Mouse (Mus musculus): ENCODE data around the gene Tmem41b.
"Not testable (repeated sequence)": the region's sequence is repeated elsewhere in the genome, so short reads cannot be mapped to it uniquely, and the experiment has no call there.

The Tmem41b gene

DNA sequence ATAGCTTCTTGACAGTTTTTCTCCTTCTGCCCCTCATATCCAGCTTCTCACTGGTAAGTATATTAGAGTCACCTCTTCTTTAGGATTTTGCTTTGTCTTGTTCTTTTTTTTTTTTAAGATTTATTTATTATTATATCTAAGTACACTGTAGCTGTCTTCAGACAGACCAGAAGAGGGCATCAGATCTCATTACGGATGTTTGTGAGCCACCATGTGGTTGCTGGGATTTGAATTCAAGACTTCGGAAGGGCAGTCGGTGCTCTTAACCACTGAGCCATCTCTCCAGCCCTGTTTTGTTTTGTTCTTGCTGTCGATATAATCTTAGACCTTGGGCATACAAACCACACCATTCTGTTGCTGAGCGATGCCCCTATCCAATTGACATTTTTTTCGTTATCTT lies at the start of gene Tmem41b:
Gene Tmem41b, minus strand, starts transcription at position 155 of the 400 bp plus-strand sequence.
- DNase-seq (ENCODE audit: low spot score in 2 of 2) = not testable (repeated sequence)

DNA sequence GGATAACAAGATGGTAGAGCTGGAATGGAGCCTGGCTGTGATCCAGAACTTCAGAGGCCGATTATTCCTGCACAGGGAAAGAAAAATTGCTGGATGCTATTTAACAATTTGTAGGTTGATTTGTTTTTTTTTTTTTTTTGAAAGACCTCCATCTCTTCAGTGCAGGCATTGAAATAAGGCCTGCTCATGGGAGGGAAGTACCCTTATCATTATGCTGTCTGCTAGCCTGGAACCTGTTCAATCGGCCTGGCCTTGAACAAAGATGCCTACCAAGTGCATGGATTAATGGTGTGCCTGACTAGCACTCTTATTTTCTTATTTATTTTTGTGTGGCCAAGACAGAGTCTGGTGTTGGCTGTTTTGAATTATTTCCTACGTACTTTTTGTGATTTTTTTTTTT lies 43.6 kb upstream of the Tmem41b start:
- DNase-seq (ENCODE audit: low spot score in 2 of 2) = no peak

DNA sequence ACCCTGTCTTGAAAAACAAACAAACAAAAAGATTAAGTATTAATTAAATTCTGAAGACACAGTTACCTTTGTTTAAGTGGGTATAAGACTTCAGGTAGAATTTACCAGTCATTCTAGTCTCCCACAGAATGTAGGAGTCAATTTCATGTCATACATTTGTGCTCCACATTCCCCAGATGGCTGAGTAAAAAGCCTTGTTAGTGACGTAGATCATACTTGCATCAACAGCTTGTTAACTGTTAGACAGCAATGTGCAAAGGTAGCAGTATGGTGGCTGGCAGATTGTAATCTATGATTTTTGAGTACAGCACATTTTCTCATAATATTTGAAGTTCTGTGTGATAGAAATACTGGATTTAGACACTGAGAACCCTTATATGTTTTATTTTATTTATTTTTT lies 42.1 kb upstream of the Tmem41b start:
- no peak for DNase-seq (ENCODE audit: low spot score in 2 of 2)

DNA sequence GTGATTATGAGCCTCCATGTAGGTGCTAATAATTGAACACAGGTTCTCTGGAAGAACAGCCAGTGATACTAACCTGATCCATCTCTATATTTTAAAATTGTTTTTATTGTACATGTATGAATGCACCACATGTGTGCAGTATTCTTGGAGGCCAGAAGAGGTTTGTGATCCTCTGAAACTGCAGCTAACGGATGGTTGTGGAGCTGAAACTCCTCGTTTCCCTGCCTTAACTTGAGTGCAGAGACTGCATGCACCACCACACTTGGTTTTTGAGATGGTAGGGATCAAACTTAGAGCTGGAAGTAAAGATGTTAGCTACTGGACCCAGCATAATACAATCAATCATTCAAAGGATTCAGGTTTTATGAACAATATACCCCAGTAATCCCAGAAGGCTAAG lies 39.9 kb upstream of the Tmem41b start:
- no peak for DNase-seq (ENCODE audit: low spot score in 2 of 2)

DNA sequence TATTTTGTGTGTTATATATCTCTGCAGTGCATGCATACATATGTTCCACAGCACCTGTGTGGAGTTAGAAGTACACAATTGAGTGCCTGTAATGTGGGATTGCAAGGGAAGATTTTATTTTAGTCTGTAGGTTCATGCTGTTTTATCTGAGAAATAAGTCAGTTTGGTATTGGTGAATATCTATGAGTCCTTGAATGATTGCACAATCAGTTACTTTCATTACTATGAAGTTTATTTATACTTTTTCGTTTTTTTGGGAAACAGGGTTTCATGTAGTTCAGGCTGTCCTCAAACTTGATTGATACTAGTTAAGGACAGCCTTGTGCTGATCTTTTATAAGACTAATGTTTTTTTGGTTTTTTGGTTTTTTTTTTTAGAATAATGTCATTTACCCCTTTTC lies 36.8 kb upstream of the Tmem41b start:
- no peak for DNase-seq (ENCODE audit: low spot score in 2 of 2)

DNA sequence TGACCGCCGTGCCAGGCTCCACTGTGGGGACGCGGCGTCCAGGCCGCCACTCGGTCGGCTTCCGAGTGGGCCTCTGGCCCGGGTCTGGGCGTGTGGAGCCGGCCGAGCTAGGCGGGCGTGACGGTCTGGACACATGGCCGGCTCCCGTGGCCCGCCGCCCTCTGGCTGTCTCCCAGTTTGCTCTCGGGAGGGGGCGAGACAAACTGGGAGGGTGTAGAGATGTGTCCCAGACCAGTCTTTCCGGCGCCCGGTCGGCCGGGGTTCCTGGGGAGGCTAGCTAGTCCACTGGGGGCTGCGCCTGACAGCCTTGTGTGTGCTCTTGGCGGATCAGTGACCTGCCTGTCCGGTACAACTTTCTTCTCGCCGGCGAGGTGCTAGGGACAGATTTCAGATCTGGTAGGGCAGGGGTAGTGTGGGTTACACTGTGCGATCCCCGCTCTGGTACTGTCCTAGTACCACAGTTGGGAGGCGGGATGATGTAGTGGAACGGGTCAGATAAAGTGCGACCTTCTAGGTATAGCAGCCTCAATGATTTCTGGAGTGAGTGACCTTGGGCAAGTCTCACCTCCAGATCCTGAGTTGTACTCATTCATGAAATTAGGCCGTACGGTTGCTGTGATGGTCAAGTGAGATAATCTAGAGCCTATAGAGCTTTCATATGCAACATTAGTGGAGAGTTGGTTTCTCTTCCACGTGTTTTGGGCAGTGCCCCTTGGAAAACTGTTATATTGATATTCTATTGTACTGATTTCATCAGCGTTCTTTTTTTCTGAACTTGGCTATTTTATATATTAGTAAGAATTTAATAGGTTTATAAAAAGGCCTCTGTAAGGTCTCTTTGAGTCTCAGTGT lies 32.1 kb upstream of the Tmem41b start:
- DNase-seq (ENCODE audit: low spot score in 2 of 2) = peak; percentile 24 to 30

DNA sequence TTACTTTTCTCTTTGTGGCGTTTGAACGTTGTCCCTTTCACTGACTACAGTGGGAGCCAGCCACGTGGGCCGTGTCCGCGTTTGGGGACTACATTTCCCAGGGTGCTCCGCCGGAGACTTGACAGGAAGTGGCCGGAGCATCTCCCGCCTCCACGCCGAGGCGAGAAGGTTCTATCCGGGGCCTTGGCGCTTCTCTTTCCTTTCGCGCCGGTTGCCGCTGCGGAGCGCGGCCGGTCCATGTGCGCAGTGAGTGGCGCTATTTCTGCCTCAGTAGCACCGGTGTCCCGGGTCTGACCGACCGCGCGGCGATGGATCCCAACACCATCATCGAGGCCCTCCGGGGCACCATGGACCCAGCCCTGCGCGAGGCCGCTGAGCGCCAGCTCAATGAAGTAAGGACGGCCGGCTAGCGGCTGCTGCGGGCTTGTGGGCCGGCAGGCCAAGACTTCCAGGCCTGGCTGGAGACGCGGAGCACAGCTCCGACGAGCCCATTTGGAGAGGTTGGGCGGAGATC lies 31.4 kb upstream of the Tmem41b start, which contains the start of gene Ipo7:
Gene Ipo7, plus strand, starts transcription at position 158 of the 514 bp plus-strand sequence.
- peak; percentile 93 for DNase-seq (ENCODE audit: low spot score in 2 of 2)

DNA sequence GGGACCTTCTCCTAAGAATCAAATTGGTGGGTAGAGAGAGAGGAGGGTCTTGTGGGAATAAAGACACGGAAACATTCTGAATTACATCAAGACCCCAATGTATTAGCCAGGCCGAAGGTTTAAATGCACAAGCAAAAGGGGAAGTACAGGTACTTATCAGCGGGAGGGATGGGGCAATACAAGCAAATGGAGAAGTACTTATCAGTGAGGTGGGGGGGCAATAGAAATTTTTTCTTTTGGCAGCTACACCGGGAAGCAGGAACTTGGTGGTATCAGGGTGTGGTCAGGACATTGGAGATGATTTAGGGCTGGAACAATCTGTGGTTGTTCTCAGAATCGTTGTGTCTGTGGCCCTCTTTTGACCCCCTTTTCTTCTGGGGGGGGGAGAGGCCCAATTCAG lies 27.5 kb upstream of the Tmem41b start:
- DNase-seq (ENCODE audit: low spot score in 2 of 2) = no peak

DNA sequence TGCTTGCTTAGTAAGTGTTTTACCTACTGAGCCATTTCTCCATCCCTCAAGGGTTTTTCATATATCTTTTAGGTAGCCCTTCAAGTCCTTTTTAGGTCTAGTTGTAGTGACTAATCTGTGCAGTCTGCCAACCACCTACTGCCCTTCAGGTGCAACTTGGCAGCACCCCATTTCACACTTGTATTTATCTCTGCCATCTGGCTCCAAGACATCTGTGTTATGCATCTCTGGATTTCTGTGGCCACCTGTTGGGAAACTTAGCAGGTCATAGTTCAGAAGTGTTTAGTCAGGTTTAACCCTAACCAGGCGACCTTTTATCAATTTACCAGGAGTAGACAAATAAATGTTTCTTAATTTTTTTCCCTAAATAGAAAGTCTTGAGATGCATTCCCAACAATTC lies 24.7 kb upstream of the Tmem41b start:
- no peak for DNase-seq (ENCODE audit: low spot score in 2 of 2)

DNA sequence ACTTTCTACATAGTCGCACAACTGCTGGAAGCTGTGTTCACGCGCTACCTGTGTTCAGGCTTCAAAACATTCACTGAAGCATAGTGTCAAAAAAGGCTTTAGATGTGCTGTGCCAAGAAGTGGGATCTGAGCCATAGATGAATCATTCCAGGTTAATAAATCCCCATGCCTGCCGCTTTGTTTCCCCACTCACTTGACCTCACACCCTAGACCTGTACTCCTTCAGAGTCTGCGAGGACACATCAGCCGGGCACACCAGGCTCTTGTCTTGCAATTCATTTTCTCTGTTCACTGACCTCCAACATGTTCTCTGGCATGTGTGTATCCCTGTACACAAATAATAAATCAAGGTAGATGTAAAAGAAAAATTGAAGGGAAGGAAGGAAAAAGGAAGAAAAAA lies 22.4 kb upstream of the Tmem41b start:
- DNase-seq (ENCODE audit: low spot score in 2 of 2) = no peak

DNA sequence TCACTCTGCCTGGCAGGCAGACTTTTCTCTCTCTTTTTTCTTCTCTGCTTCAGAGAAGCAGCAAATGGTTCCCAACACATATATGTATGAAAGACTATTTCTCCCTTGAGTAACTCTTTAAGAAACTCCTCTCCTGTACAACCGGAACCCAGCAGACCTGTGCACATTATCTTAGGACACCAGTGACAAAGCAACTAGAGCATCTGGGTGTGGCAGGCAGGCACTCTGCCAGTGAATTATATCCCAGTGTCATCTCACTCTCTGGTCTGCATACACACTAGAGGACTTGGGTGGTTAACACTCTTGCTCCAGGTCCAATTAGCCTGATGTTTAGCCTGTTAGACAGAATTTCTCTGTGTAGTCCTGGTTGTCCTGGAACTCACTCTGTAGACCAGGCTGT lies 21.8 kb upstream of the Tmem41b start:
- DNase-seq (ENCODE audit: low spot score in 2 of 2) = no peak

DNA sequence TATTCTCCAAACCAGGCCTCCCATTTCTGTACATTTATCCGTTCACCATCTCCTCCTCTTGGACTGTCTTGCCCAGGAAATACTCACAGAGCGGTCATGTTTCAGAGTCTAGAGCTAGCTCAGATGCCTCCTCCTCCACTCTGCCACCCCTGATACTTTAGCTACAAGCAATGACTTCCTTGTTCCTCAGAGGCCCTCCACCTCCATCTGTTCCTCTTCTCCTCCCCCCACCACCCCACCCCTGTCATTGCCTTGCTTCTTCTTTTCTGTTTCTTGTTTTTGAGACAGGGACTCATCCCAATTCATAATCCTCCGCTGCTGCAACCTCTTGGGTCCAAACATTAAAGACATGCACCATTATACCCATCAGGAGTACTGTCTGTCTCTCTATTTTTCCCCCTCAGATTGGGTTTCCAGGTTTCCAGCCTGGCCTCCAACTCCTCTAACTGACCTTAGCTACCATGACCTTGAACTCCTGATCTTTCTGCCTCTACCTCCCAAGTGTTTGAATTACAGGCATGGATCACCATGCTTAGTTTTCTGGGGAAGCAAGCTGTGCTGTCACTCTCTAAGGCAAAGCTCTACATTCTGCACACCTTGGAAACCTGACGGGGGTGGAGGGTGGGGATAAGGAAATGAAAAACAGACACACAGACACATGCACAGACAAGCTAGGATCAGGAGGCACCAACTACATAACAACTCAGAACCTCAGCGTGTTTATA lies 19.9 kb upstream of the Tmem41b start:
- DNase-seq (ENCODE audit: low spot score in 2 of 2) = no peak

DNA sequence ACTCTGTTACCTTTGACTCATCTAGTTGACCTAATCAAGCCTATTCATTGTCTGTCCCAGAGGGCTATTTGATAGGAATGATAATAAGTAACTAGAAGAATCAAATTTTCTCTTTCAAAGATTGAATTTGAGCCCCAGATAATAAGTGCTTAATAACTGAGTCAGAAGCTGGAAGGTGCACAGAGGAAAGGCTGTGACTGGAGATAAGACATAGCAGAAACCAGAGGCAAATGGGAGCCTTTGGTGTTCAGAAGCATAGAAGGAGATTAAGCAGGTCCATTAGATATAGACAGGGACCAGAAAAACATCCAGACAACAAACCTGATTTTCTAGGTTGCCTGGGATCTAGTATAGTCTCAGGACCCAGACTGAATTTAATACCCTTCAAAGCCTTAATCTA lies 19.2 kb upstream of the Tmem41b start:
- DNase-seq (ENCODE audit: low spot score in 2 of 2) = no peak

DNA sequence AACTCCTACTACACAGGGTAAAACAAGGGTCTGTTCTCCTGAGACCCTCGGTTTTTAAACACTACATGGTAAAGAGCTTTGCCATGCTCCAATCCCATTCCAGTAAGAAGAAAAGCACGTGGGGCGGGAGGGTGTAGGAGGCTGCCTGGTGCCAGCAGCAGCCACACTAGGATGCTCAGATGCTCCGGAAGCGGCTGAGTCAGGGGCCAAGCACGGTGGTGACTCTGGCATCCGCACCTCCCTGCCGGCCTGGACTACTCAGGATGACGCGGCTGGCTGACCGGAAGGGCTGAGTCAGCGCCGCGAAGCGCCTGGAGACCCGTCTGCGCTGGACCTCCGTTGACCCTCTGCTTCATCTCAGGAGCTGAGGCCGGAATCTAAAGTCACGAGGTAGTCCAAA lies 16.2 kb upstream of the Tmem41b start:
- DNase-seq (ENCODE audit: low spot score in 2 of 2) = peak; percentile 7 to 10

DNA sequence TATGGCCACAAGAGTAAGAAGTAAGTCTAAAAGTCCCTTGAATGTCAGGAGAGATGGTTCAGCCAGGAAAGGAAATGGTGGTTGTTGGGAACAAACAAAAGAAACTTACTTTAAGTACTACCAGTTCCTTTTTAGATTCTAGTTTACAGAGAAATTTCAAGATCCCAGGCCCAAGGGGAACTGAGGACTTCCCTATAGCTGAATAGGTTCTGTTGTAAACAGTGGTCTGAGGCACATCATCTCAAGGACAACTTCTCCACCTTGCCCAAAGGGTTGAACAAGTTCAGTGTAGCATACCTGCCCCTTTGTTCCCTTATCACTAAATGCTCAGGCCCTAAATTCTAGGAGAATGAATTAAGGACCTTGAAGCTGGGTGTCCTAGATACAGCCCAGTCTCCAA lies 15.4 kb upstream of the Tmem41b start:
- DNase-seq (ENCODE audit: low spot score in 2 of 2) = no peak

DNA sequence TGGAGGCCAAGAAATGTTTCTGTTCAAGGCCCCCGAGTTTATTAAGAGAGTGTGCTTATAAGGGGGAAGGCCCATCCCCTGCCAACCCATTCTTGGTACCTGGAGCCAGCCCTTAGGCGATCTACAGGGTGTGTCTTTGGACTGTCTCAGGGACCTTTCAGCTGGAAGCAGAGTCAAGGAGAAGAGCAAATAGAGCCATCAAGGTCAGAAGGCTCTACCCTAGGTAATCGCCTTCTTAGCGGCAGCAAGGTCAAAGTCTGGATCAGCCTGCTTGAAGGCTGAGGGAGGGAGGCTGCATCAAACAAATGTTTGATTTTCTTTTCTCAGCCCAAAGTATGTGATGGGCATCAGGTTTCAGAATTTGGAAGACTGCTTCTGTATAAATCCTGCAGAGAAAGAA lies 11.7 kb upstream of the Tmem41b start:
- no peak for DNase-seq (ENCODE audit: low spot score in 2 of 2)

DNA sequence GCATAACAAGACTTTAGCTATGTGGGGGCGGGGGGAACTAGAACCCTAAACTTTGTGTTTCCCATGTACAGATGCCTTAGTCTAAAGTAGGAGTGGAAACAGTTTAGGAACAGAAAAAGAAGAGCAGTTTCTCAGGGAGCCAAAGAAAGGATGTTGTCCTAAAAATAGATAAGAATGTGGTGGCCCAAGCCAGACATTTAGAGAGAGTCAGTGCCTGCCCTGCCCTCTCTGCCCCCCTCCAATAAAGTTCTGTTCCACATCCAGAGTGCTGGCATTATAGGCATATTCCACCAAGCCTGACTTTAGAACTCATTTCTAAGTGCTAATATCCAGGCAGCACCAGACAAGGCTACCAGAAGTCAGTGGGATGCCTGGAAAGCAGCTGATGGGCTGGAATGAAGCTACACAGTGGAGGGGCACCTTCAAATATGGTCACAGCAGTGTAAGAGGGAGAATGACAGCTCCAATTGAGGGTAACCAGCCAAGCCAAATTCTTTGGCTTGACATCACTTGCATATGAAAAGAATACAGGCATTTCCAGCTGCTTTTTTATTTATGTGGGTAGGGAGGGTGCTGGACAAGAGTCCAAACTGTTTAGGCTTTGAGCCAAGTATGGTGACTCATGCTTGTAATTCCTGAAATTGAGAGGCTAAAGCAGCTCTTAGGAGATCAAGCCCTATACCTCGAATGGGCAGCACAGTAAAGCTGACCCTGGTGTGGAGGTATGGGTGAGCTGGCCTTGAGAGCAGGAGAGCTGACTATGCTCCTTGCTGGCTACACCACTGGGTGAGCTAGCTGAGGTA lies 6.6 kb upstream of the Tmem41b start:
- no peak for DNase-seq (ENCODE audit: low spot score in 2 of 2)

DNA sequence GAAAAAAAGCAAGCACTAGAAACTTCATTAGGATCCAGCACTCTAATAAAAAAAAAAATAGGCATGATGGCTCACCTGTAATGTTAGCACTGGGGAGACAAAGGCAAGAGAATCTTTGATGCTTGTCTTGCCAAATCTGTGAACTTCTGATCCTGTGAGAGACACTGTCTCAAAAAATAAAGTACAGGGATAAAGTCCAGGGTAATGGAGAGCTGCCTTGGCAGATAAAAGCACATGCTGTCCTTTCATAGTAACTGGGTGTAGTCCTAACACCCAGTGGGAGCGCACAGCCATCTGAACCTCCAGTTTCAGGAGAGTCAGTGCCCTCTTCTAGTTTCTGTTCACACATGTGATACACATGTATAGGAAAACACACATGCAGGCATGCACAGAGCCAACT lies 4.6 kb upstream of the Tmem41b start:
- no peak for DNase-seq (ENCODE audit: low spot score in 2 of 2)

DNA sequence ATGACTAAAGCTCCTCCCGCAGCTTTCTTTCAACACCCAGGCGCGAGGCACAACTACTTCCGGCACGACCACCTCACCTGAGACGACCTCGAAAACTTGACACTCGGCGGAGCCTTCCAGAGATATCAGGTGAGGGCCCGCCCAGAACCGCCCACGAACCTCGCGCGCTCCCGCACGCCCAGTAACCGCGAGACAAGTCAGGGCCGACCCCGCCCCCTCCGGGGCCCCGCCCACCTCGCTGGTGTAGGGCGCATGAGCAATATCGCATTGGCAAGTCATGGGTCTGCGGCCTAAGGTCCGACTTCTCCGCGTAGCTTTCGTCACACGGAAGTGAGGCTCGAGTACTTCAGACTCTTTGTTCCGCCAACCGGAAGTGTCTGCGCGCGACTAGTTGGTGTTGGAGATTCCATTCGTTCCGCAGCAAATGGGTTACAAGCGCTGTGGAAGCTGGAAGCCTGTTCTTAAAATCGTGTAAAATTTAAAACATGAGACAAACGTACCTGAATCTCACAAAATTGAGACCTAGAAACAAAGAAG lies 528 bp downstream of the Tmem41b start:
- DNase-seq (ENCODE audit: low spot score in 2 of 2) = peak; percentile 98 to 99

DNA sequence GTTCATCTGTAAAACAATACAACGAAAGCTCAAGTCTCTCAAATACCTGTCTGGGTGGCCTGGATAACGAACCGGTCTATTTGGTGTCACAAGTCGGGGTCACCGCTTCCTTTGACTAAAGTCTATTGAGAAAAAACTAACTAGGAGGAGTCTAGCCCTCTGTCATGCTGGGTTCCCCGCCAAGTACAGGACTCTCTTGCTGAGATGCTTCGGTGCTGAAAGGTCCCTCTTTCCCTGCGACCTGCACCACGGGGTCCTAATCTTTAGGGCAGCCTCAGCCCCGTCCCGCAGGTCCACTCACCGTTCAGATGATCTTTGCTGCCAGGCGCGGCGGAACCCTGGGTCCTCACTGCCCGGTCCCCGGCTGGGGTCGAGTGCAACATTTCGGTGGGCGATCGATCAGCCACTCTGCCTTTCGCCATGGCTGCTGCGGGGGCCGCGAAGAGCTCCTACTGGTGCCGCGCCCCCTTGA lies 1.0 kb downstream of the Tmem41b start:
- no peak for DNase-seq (ENCODE audit: low spot score in 2 of 2)

DNA sequence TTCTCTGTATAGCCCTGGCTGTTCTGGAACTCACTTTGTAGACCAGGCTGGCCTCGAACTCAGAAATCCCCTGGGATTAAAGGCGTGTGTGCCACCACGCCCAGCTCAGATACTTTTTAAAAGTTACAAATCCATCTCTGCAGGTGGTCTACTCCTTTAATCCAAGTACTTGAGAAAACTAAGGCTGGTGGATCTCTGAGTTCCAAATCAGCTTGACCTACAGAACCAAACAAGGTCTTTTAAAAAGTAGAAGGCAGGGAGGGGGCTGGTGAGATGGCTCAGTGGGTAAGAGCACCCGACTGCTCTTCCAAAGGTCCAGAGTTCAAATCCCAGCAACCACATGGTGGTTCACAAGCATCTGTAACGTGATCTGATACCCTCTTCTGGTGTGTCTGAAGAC lies 2.1 kb downstream of the Tmem41b start:
- DNase-seq (ENCODE audit: low spot score in 2 of 2) = not testable (repeated sequence)

DNA sequence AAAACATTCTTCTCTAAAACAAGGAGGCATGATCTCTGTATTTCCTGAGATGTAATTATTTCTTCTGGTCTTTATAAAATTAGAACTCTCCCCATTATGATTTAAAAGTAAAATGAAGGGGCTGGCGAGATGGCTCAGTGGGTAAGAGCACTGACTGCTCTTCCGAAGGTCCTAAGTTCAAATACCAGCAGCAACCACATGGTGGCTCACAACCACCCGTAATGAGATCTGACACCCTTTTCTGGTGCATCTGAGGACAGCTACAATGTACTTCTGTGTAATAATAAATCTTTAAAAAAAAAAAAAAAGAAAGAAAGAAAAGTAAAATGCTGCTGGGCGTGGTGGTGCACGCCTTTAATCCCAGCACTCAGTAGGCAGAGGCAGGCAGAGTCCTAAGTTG lies 9.6 kb downstream of the Tmem41b start:
- not testable (repeated sequence) for DNase-seq (ENCODE audit: low spot score in 2 of 2)

Measured in right cerebral cortex, postnatal 36 days (tissue).